Mouse (Mus musculus): ENCODE results near the gene Rdm1. TPM values are rescaled to one million over a fixed set of nuclear protein-coding genes. Genes with fewer than 3 reads are reported as not detected.
"Not testable (repeated sequence)": the region's sequence is repeated elsewhere in the genome, so short reads cannot be mapped to it uniquely, and the experiment has no call there.

Gene Rdm1
- total and polyA plus RNA-seq, 3 experiments, result 6.5 to 6.8 TPM; not detected in 1

- not testable (repeated sequence) for H3K79me2 ChIP-seq (ENCODE audit: control insufficient read depth, insufficient read depth, low read length, poor library complexity); H3K27me3 ChIP-seq (ENCODE audit: control insufficient read depth in 1 of 2, insufficient read depth in 2 of 2, low read length in 2 of 2); H3K4me1 ChIP-seq (ENCODE audit: control insufficient read depth in 1 of 2, insufficient read depth in 2 of 2, low read length in 2 of 2); H3K4me3 ChIP-seq (ENCODE audit: control insufficient read depth in 1 of 2, insufficient read depth in 1 of 2, low read depth in 2 of 2, low read length in 2 of 2); H3K36me3 ChIP-seq (ENCODE audit: control insufficient read depth in 1 of 2, insufficient read depth in 2 of 2, low read length in 2 of 2); H3K9me3 ChIP-seq (replicated peaks; ENCODE audit: insufficient read depth, low read length)
- H3K9ac ChIP-seq (ENCODE audit: control insufficient read depth, low read depth, low read length, poor library complexity, severe bottlenecking), result peak overlapping the region; percentile 58
- peak overlapping the region; percentile 95 for H3K27ac ChIP-seq (ENCODE audit: control insufficient read depth, low read depth, low read length)
- peak; percentile 97 for DNase-seq (ENCODE audit: low read depth, low spot score)
- TF ChIP-seq USF1 (IDR thresholded peaks at IDR 0.05; ENCODE audit: low read depth, low read length) (peak; percentile 34; the same call in 1 of the 2 replicates), POLR2AphosphoS2 (IDR thresholded peaks at IDR 0.05; ENCODE audit: low read length) (peak; percentile 98), TCF12 (IDR thresholded peaks at IDR 0.05; ENCODE audit: low read depth, low read length) (peak; percentile 58; the same call in 1 of the 2 replicates), MAZ (IDR thresholded peaks at IDR 0.05; ENCODE audit: low read depth, low read length) (peak; percentile 43; the same call in 1 of the 2 replicates), ZMIZ1 (IDR thresholded peaks at IDR 0.05; ENCODE audit: low read depth, low read length) (peak; percentile 98), POLR2AphosphoS5 (IDR thresholded peaks at IDR 0.05; ENCODE audit: borderline replicate concordance, low read depth, low read length) (0 out of 2 replicates have a peak, but pooled peaks have one; percentile 96), POLR2A (IDR thresholded peaks at IDR 0.05; ENCODE audit: control insufficient read depth in 1 of 2, insufficient read depth in 1 of 2, low read depth in 1 of 2, low read length in 2 of 2, poor library complexity in 1 of 2) (peak; percentile 96 to 97), MAX (IDR thresholded peaks at IDR 0.05; ENCODE audit: low read length) (peak; percentile 27; the same call in 1 of the 2 replicates), GATA1 (IDR thresholded peaks at IDR 0.05; ENCODE audit: low read depth, low read length) (peak; percentile 58), TBP (IDR thresholded peaks at IDR 0.05; ENCODE audit: low read depth, low read length) (peak; percentile 99), ETS1 (IDR thresholded peaks at IDR 0.05; ENCODE audit: low read depth, low read length) (peak; percentile 93), HCFC1 (IDR thresholded peaks at IDR 0.05; ENCODE audit: low read depth, low read length) (peak; percentile 72), NELFE (IDR thresholded peaks at IDR 0.05; ENCODE audit: low read depth, low read length) (peak; percentile 72), SIN3A (IDR thresholded peaks at IDR 0.05; ENCODE audit: low read length) (peak; percentile 74), MYC (IDR thresholded peaks at IDR 0.05; ENCODE audit: low read depth, low read length) (peak; percentile 85), MEF2A (IDR thresholded peaks at IDR 0.05; ENCODE audit: extremely low read depth, insufficient replicate concordance, low read depth, low read length, poor library complexity, severe bottlenecking) (0 out of 2 replicates have a peak, but pooled peaks have one; percentile 19), JUND (IDR thresholded peaks at IDR 0.05; ENCODE audit: low read depth, low read length) (peak; percentile 73)
These were observed 22.2 kb upstream of the Rdm1 start for GRCm38 (mm10) chr11:101604531-101605453.

- H3K27ac ChIP-seq (ENCODE audit: control insufficient read depth, low read depth, low read length); DNase-seq (ENCODE audit: low read depth, low spot score); H3K4me3 ChIP-seq (ENCODE audit: control insufficient read depth in 1 of 2, insufficient read depth in 1 of 2, low read depth in 2 of 2, low read length in 2 of 2); H3K36me3 ChIP-seq (ENCODE audit: control insufficient read depth in 1 of 2, insufficient read depth in 2 of 2, low read length in 2 of 2); H3K9me3 ChIP-seq (replicated peaks; ENCODE audit: insufficient read depth, low read length); H3K27me3 ChIP-seq (ENCODE audit: control insufficient read depth in 1 of 2, insufficient read depth in 2 of 2, low read length in 2 of 2); H3K4me1 ChIP-seq (ENCODE audit: control insufficient read depth in 1 of 2, insufficient read depth in 2 of 2, low read length in 2 of 2); H3K9ac ChIP-seq (ENCODE audit: control insufficient read depth, low read depth, low read length, poor library complexity, severe bottlenecking); H3K79me2 ChIP-seq (ENCODE audit: control insufficient read depth, insufficient read depth, low read length, poor library complexity): not testable (repeated sequence)
These were observed 19.9 kb upstream of the Rdm1 start for GRCm38 (mm10) chr11:101607134-101607533.
